Mouse (Mus musculus): ENCODE measurements at regions not wholly inside any gene's neighbourhood (a gene's known extent, or its start where the extent isn't known, plus 50 kb on each side); places are given as distances from the start of the nearest gene placed in this dataset.

- no peak for DNase-seq
These were observed 62.6 kb downstream of the Mcfd2 start for GRCm38 (mm10) chr17:87202958-87203720.

- DNase-seq = peak; percentile 82
These were observed 63.2 kb downstream of the Mcfd2 start for GRCm38 (mm10) chr17:87202490-87202889.

GRCm38 (mm10) chr17:87200721-87201242 lies 65.0 kb downstream of the Mcfd2 start:
- DNase-seq = peak; percentile 67

GRCm38 (mm10) chr17:87200134-87200533 lies 65.6 kb downstream of the Mcfd2 start:
- no peak for DNase-seq

- no peak for DNase-seq
These were observed 66.6 kb downstream of the Mcfd2 start for GRCm38 (mm10) chr17:87199134-87199533.

- DNase-seq = no peak
These were observed 68.3 kb downstream of the Mcfd2 start for GRCm38 (mm10) chr17:87197434-87197833.

GRCm38 (mm10) chr17:87194639-87195038 lies 71.1 kb downstream of the Mcfd2 start:
- DNase-seq = no peak

GRCm38 (mm10) chr17:87193482-87193881 lies 72.3 kb downstream of the Mcfd2 start:
- DNase-seq = no peak

GRCm38 (mm10) chr17:87189670-87190069 lies 76.1 kb downstream of the Mcfd2 start:
- DNase-seq = no peak

Measured in adrenal gland, postnatal 25 days (tissue).